Mouse (Mus musculus) liver, adult 2 months (tissue): ENCODE results near the gene Lin9.

Experiments
- CTCF ChIP-seq: fragments of 200-500 bp; IDR thresholded peaks from 2 replicates; pipeline ENCODE4 v1.5.1; 2011; ENCODE audit warnings: low read depth, low read length, control low read depth
- POLR2A ChIP-seq: fragments of 200-500 bp; IDR thresholded peaks from 2 replicates; pipeline ENCODE4 v1.6.1; 2011; ENCODE audit warnings: low read length, control low read depth; ENCODE audit not compliant: insufficient read depth; ENCODE audit errors: extremely low read depth

DNA sequence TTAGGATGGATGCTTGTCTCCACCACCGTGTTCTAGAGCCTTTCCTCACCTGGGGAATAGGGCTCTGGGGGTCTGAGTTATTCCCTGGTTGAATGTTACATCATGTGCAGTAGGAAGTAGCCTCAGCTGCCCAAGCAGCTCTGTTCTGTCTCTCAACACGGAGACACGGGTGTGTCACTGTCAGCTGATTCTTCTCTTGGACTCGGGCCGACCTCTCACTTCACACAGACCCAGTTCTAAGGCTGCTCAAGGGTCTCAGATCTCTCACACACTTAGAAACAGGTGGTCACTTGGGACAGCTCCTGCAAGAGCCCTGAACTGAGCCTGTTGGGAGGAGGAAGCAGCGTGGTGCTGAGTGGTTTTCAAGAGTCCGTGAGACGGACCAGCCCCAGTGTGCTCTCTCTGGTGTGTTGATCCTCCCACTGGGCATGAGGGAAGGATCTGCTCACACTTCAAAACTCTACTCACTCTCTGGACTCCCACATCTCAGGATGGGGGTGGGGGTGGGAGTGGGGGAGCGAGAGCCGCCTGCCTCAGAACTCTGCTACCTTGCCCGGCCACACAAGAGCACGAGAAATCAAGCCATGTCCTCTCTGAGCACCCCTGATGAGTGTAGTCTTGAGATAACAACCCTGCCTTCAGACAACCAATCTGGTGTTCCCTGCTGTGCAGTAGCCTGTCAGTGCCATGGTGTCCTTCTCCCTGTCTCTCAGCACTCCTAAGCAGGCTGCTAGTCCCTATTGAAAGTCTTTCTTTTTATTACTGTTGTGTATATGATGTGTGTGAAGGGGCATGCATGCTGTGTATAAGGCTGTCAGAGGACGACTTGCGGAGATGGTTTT, 68.2 kb downstream of the Lin9 start:
- TF ChIP-seq CTCF (no peak), POLR2A (no peak)
